ENCODE assay signal across 21 mouse cellular contexts in genomic region chr17:32449042-32449441, GRCm38 (mm10). TPM values are rescaled to one million over a fixed set of nuclear protein-coding genes. Genes with fewer than 3 reads are reported as not detected.
"Had no signal": no experiment of that assay in that cellular context is flagged by ENCODE, and none has a peak within 500 bp of the region (broad histone marks: within the 10 kb centered on the region; RNA-seq: fewer than 3 reads in every experiment).

No protein-coding gene starts in this region.

- ATAC-seq: intestine, embryonic 15.5 days; midbrain, embryonic 15.5 days had no signal

- H3K9ac ChIP-seq: intestine, embryonic 15.5 days; limb, embryonic 12.5 days; liver, embryonic 13.5 days; midbrain, embryonic 15.5 days; neural tube, embryonic 12.5 days had no signal

- H3K27me3 ChIP-seq: midbrain, embryonic 15.5 days had no signal

- H3K4me2 ChIP-seq: intestine, embryonic 15.5 days; limb, embryonic 12.5 days; liver, embryonic 13.5 days; midbrain, embryonic 11.5 days; midbrain, embryonic 15.5 days; neural tube, embryonic 12.5 days had no signal

- H3K9me3 ChIP-seq: intestine, embryonic 15.5 days; liver, embryonic 13.5 days; midbrain, embryonic 15.5 days had no signal

- H3K4me3 ChIP-seq: intestine, embryonic 15.5 days; limb, embryonic 12.5 days; liver, embryonic 13.5 days; megakaryocyte, embryonic 14.5 days; midbrain, embryonic 15.5 days; neural tube, embryonic 12.5 days had no signal

- H3K36me3 ChIP-seq: intestine, embryonic 15.5 days; limb, embryonic 12.5 days; liver, embryonic 13.5 days; midbrain, embryonic 15.5 days; neural tube, embryonic 12.5 days had no signal

- DNase-seq: kidney, postnatal 10 days; kidney, postnatal 4 days; liver, embryonic 13.5 days; lung, adult 2 months; lung, postnatal 10 days; thymus, adult 2 months; thymus, postnatal 25 days had no signal

- H3K27ac ChIP-seq: intestine, embryonic 15.5 days; limb, embryonic 12.5 days; liver, embryonic 13.5 days; macrophage; midbrain, embryonic 15.5 days; neural tube, embryonic 12.5 days had no signal

RNA-seq across cellular contexts. Expression of gene Cyp4f39, which starts 3.5 kb away (rescaled TPM):
- total RNA-seq: layer of hippocampus, adult 8-10 months; layer of hippocampus, postnatal 25 days; left cerebral cortex, postnatal 36 days; monocyte, adult 5-6 weeks; neutrophil, adult 5-6 weeks had no signal
- polyA plus RNA-seq: limb, embryonic 12.5 days had no signal

RNA-seq across cellular contexts. Expression of gene Pglyrp2, which starts 25.1 kb away (rescaled TPM):
- total RNA-seq: layer of hippocampus, adult 8-10 months; layer of hippocampus, postnatal 25 days; left cerebral cortex, postnatal 36 days had no signal
- polyA plus RNA-seq: kidney, embryonic 14.5 days; limb, embryonic 12.5 days; macrophage; midbrain, embryonic 11.5 days; midbrain, embryonic 15.5 days; neural tube, embryonic 12.5 days; stomach, embryonic 14.5 days had no signal
